Mouse (Mus musculus): ENCODE measurements around the gene Slc7a7.

The Slc7a7 gene

DNA sequence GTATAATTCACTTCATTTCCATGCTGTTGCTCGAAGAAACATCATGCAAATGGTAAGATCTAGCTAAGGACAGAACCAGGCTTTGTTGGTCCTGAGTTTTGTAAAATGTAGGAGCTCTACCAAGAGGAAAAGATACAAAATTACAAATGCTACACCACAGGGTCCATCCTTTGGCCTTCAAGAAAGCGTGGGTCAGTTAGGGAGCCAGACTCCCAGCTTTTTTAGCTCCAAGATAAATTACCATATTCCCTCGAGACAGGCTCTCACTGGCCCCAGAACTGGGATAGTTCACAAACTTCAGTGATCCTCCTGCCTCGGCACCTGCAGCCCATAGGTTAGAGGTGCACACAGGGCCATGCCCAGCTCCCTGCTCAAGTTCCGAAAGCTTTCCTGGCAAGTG, 93.1 kb downstream of the Slc7a7 start:
- no peak for DNase-seq (ENCODE audit: low spot score)

DNA sequence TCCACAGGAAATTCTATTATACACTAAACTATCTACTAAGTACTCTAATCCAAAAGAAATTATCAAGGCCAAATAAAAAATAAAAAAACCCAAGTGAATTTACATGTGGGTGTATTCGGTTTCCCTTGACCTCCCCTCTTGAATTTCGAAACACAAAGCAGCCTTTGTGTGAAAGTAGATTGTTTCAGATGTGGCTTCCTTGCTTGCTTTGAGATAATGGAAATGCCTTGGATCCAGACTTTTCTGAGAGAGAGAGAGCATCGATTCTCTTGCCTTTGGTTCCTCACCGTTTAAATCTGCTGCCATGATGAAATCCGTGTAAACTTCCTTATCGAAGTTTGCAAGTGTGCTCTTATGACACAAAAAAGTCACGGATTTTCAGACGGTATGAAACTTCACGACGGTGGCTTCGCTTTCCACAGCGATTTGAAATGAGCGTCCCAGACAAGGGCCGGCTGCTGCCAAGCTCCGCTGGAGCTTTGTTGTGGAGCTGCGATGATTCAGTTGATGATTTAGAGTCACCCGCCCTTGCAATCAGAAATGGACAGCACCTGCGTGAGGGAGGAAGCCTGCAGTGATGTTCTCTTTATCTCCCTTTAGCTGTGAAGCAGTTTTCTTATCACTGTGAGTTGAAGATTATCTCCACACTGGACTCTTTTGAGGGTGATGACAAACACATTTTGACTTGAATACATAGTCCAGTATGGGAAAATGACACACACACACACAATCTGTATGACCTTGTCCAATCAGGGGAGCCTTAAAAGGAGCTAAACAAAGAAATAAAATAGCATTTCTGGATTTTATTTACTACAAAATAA, 95.8 kb downstream of the Slc7a7 start:
- no peak for DNase-seq (ENCODE audit: low spot score)

All from lung, postnatal 25 days (tissue).